Mouse (Mus musculus): ENCODE data around the gene Bank1.

Bank1 gene

DNA sequence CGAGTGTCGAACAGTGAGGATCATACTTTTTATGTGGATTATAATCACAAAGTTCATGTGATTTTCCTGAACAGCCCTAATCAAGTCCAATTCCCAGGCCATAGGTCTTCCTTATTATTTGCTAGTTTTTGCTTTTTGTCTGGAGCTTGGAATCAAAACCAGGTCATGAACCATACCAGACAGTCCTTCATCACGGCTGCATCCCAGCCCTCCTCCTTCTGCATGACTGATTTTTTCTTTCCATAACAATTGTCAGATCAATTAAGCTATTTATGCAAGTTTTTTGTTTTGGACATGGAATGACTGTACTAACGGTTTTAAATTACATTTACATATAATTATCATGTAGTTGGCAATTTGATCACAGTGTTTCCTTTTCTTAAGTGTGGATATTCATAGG is 315.2 kb downstream of the Bank1 start:
- DNase-seq (ENCODE audit: low spot score in 2 of 2) = no peak

DNA sequence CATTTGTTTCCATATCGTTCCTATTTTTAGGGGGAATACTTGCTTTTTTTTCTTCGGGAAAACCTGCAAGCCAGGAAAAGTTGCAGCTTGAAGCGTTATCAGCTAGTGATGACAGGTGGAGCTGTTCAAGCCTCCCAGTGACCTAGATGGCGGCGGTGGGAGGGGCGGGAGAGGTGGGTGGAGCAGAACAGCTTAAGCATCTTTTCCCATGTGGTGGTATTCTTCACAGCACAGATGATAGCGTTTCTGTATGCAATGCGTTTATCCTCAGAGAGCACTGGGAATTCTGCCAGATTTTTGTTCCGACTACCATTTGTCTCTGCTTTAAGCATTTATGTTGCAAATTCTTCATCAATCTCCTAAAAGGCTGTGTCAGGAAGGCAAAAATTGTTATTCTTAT is 318.0 kb downstream of the Bank1 start:
- DNase-seq (ENCODE audit: low spot score in 2 of 2) = no peak

DNA sequence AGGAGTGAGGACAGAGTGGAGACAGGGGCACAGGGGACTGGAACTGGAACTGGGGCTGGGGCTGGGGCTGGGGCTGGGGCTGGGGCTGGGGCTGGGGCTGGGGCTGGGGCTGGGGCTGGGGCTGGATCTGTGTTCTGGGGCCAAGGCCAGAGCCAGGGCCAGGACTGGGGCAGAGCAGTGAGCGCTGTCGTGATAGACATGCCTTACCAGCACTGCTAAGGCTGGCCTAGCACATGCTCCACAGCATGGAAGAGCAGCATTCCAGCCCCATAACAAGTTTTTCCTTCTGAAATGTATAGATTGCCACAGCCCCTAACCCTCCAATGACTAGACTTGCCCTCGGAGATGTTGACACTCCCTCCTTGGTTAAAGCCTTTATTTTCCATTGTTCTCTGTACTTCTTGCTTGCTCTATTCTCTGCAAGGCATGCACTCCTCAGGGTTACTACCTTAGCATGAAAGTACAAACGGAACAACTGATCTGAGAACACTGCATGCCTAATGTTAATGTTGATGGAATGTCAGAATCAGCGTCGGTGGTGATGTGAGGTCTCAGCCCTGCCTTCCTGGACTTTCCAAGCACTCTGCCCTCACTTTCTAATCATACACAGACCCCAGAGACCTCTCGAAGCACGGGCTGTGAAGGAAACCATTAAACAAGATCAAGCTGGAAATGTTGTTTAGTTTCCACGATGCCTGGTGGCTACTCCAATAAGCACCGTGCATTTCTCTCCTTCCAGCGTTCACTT is 318.6 kb downstream of the Bank1 start:
- no peak for DNase-seq (ENCODE audit: low spot score in 2 of 2)

All from natural killer cell, adult 2 months (primary cell).